Mouse (Mus musculus) liver, postnatal 0 days (tissue): Measurements from ENCODE around the gene Smim23.

ENCODE experiments used
- CTCF ChIP-seq: sonication (generic); IDR thresholded peaks from 2 replicates; pipeline ENCODE4 v1.5.1; 2016; ENCODE audit warnings: antibody characterized with exemption, low read depth
- EP300 ChIP-seq: IDR thresholded peaks from 2 replicates; pipeline ENCODE4 v1.6.1; 2016; ENCODE audit warnings: antibody characterized with exemption, low read depth, mild to moderate bottlenecking

DNA sequence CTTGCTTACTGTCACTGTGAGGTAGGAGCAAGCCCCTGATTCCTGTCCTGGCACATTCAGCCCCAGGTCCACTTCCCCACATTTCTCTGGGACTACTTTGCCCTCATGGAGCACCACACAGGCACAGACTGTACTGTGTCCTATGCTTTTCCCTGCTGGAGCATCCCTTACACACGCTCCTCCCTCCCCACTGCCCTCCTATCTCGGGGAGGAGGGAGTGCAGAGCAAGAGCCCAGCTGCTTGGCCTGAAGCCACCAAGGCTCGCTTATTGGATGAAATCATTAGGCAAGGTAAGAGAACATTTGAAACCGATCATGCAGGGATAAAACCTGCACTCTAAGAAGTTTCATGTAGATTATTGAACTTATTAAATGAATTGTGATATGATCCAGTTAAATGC, 20.7 kb downstream of the Smim23 start:
- TF ChIP-seq EP300 (no peak), CTCF (no peak)
